Mouse (Mus musculus): ENCODE measurements around the gene Gm5741.

- no peak for TF ChIP-seq CTCF (IDR thresholded peaks at IDR 0.05; ENCODE audit: low read depth)
- no peak for TF ChIP-seq EP300 (optimal IDR thresholded peaks at IDR 0.05)
These were observed 5.2 kb downstream of the Gm5741 start for GRCm38 (mm10) chr8:85062603-85063002.
